Mouse (Mus musculus) right cerebral cortex, adult 2 months (tissue): ENCODE measurements around the gene Slc2a1.
A peak's percentile ranks its signal among the peaks of the same experiment; 100 is the strongest.

ENCODE experiments used
- DNase-seq, 2 experiments: peaks; one replicate each; pipeline ENCODE4 v3.0.0; 2021 to 2022; ENCODE audit warnings: low spot score in 2 of 2

Slc2a1 gene

DNA sequence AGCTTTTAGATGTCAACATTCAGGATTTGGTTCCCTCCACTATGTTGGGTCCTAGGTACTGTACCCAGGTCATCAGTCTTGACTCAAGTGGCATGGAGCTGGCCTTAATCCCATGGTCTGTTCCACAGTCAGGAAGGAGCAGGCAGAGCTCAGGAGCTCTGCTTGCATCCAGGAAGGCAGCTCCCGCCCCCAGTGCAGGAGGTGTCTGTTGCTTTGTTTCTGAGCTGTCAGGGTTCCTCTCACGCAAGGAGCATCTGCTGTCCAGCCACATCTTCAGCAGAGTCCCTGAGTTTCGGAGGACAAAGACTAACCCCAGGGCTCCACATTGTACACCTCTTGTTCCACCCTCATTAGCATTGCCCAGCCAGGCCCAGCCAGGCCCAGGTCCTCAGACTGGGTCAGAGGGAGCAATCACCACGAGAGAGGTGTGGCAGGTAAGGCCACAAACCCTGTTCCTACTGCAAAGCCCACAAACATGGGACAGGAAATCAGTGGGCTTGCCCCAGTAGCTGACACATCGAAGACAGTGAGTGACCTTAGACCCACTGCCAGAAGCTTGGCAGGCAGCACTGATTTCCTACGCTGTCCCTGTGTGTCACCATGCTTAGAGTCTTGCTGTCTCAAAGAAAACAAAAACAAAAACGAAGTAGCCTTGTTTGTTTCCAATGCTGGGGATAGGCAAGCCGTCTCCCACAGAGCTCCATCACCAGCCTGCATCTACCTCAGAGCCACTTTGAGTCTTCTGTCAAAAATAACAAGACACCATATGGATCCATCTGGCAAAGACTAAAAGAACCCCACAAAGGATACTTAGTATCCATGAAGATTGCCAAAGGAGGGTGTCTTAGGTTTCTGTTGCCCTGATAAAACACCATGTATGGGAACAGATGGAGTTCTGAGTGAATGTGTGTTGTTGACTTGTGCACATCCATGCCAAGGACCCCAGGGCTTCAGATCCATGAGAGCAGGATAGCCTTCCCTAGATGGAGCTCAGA lies 10.0 kb upstream of the Slc2a1 start:
- DNase-seq: peak in 1 of 2 experiments; percentile 39

DNA sequence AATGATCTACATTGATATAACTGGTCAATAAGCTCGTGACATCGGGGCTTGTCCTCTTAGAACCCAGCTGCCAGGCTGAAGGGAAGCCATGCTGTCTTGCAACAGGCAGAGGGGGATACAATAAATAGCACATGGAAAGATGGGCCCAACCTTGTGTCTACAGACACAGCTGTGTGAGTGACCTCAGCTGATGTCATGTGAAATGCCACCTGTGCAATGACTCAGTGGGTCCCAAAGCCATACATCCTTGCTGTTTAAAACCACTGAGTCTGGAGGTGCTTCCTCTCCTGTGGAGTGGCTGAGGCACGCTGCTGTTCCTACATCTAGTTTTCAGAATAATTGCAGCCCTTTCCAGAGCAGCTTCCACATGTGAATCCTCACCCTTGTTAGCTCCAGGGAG lies 7.1 kb upstream of the Slc2a1 start:
- no peak for DNase-seq

DNA sequence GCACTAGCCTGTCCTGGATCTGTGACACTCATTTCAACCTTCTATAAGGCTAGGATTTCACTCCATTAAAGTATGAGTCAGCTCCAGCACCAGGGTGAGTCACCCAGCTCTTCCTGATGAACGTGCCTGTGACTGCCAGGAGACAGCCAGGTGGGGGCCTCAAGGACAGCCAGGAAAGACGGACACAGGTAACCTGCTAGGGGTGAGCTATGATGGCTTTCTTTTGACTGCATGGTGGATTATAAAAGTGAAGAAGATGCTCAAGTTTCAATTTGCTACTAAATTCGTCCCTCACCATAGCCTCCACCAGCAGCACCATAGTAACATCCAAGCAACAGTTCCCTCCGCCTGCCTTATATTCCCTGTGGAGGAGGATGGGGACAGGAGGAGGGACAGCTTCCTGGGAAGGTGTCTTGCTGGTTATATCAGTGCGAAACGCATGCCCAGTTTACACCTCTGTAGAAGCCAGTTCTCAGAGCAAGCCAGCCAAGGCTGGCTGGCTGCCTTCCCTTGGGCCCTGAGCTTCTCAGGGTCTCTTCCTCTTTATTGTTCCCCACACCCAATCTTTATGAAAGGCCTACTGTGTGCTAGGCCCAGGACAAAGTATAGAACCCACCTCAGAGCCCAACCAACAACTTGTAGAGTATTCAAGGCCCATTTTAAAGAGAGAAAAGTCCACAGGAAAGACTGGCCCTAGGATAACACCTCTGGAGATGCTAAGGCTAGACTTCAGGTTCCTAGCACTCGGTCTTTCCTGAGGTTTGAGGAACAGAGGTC lies 6.0 kb upstream of the Slc2a1 start:
- peak; percentile 67 to 72 for DNase-seq

DNA sequence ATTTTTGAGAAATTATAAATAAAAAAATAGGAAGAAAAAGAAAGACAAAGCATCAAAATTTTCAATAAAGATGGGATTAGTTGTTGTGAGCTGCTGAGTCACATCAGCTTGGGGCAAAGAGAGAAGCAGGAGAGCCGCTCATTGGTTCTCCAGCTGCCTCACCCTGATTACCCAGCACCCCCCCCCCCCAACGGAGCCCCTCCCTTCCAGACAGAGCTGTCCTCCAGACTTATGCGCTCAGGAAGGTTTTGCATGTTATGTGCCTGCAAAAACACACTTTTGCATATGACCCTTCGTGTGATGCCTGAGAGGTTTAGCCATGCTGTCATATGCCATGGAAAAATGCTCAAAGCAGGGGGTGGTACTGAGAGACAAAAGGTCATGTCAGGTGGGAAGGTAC lies 3.7 kb upstream of the Slc2a1 start:
- no peak for DNase-seq

DNA sequence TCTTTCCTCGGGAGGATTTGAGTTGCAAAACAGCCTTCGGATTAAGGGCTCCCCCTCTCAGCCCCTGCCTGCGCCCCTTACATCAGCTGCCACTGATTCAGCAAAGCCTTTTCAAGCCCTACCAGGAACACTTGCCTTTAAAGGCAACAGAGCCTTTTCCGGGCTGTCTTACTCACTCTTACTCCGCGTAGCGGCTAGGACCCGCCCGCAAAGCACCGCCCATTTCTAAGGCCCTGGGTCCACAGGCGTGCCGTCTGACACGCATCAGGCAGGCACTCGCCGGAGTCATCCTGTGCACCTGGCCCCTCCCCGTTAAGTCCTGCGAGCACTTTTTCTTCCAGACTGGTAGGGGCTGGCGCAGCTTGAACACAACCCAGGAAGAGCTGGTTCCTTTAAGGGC lies 2.8 kb upstream of the Slc2a1 start:
- peak; percentile 67 to 72 for DNase-seq

DNA sequence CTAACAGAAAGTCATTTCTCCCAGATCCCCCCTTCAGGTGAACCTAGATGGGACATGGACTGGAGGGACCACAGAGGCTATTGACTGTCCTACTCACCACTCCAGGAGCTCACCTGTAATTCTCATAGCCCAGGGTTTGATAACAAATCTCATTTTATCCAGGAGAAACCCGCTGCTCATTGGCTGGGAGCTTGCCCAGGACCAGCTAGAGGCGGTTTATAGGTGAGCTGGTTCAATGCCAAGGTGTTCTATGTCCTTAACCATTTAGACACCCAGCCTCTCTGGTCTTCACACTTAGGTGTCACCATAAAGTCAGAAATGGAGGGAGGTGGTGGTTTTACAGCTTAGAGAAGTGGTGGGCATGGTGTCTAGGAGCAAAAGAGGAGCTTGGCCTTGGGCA lies 644 bp upstream of the Slc2a1 start:
- no peak for DNase-seq

DNA sequence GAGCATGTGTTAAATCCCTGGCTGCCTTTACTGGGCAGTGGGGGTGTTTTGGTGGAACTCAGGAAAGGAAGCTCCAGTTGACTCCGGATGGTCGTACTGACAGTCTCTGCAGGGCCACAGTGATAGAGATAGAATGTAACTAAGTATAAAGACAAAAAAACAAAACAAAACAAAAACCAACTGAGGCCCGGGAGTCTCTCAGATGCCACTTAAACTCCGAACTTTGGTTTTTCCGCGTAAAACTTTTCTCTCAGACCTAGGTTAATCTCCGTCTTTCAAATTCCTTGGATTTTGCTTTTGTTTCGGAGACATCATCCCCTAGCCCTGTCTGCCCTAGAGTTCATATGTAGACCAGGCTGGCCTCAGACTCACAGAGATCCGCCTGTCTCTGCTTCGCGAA lies 1.1 kb downstream of the Slc2a1 start:
- no peak for DNase-seq

DNA sequence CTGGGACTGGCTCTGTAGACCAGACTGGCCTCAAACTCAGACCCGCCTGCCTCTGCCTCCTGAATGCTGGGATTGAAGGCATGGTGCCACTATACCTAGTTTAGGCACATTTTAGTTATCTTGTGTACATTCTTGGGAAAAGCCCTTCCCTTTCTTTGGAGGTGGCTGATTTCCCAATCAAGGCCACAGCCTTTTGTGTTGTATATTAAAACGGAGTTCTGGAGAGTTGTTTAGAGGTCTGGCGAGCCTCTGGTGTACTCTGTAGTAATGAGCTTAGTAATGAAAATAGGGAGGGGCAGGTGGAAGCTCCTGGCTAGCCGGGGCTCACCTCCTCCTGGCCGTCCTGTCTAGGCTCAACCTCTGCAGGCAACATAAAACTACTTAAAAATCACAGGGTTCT lies 2.0 kb downstream of the Slc2a1 start:
- no peak for DNase-seq

DNA sequence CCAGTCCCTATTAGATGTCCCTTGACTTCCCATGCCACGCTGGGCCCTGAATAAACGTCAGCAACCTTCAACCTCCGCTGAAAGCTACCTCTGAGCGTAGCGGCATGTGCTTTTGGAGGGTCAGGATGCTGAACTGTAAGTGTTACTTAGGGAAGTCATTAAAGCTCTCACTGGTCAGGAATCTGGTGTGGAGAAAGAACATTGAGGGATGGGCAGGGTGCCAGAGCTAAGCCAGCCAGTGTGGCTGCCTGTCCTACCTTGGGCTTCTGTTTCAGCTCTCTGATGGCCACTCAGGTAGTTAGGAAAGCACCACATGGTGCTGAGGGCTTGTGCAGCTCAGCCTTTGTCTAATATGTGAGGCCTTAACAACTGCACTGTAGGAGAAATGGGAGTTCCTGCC lies 2.9 kb downstream of the Slc2a1 start:
- no peak for DNase-seq

DNA sequence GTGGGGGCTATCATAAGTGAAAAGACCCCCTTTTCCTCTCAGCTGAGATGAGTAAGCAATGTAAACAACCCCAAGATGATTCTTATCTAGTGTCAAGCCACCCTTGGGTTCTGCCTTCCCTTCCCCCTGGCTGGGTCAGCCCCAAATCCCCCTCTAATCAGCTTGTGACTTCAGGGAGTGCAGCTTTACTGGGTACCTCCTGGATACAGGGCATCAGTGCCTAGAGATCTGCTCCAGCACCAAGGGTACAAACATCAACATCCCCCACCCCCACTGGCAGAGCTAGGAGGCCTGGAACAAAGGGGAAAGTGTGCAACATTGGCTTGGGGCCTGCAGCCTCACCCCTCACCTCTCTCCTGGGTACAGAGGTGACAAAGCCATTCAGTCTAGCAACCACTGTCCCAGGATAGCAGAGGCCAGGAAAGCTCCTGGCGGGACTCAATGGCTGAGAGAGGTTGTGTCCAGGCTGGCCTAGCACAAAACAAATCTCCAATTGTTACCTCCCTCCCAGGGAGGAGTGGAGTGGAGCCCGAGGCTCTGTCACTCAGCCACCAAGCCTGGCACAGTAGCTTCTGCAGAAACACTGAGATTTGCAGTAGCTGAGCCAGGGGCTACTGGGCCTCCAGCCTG lies 3.9 kb downstream of the Slc2a1 start:
- DNase-seq: no peak

DNA sequence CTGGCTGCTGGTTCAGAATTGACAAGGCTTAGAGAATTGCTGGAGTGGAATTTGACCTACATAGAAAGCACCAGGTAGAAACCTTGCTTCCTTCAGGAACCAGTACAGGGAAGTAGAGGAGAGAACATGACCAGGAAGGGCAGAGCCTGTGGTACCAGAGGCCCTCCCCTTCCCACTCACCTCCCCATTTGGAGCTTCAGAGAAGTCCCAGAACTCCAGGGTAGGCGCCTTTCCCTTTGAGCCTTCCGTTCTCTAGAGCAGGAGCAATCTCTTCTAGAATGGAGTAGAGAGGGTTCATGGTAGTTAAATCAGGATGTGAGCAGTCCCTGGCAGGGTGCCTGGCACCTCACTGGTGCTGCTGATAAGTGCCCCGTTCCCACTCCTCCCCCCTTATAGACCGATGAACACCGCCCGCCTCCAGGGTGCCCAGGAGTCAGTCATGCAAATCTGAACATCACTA lies 7.1 kb downstream of the Slc2a1 start:
- DNase-seq: no peak

DNA sequence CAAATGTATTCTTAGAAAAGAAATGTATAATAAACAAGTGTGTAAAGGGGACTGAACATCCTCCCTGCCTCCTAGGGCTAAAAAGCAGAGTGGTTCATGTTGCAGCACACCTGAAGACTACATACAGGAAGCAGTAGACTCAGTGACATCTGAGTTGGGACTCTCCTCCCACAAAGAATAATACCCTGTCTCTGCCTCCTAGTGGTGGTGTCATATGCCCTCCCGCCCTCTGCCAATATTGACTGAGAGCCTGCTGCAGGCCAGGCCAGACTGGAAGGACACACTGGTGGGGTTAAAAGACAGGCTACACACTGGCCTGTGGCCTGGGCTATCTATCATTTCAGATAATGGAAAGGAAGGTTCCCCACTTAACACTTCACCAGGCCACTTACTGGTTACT lies 7.8 kb downstream of the Slc2a1 start:
- DNase-seq: no peak

DNA sequence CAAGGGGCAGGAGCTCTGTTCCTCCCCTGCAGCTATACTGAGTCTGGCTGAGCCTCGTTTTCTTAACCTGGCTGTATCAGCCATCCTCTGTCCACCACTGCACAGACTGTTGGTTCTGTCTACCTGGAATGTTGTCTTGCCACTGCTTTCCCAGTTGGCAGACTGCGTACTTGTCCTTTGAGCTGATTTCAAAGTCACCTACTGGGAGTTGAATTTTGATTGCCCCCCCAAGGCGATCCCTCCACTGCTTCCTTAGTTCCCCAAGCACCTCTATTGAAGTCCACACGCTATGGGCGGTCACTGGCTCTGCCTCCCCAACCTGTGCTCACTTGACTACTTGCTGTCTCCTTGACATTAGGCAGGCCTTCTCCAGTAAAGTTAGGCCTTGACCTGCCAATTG lies 9.1 kb downstream of the Slc2a1 start:
- DNase-seq: no peak

DNA sequence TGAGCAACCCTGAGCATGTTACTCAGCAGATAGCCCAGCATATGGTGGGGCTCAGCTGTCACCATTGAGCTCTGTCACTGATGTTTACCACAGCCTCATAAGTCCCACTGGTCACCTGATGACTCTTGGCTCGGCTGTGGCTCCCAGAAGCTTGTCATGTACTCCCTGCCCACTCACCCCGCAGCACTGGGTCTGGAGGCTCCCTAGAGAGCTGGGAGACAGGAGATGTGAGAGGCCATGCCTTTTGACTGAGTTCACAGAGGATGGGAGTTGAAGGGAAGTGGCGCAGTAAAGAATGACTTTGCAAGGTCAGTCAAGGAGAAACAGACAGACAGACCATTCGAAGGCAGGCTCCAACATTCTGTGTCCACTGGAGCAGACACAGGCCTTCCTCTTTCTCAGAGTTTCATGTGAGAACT lies 10.2 kb downstream of the Slc2a1 start:
- DNase-seq: no peak

DNA sequence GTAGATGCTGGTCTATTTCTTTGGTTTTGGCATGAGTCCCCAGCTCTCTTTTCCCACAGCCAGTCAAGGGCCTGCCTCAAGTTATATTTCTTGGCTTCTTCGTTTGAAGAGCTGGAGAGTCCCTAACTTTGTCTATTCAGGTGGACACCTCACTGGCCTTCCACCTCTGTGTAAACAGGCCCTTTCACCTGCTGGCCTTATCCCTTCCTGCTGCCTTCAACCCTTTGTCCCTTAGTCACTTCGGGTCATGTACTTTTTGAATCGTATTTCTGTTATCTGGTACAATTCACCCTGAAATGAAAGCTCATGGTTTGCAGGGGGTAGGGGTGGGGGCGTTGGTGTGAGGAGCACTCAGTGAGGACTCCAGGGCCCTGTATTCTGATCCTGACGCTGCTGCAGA lies 10.8 kb downstream of the Slc2a1 start:
- DNase-seq: no peak

DNA sequence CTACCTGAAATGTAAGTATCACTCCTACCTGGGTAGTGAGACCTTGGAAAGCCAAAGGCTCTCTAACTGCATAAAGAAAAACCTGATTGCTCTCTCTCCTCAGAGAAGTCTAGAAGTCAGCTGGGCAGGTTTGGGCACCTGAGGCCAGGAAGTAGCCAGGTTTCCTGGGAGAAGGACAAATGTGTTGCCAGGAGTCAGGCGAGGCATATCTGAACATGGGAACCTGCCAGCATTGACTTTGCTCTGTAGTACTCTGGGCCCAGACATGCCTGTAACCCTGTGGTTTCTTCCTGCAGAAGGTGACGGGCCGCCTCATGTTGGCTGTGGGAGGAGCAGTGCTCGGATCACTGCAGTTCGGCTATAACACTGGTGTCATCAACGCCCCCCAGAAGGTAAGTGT lies 11.6 kb downstream of the Slc2a1 start:
- no peak for DNase-seq

DNA sequence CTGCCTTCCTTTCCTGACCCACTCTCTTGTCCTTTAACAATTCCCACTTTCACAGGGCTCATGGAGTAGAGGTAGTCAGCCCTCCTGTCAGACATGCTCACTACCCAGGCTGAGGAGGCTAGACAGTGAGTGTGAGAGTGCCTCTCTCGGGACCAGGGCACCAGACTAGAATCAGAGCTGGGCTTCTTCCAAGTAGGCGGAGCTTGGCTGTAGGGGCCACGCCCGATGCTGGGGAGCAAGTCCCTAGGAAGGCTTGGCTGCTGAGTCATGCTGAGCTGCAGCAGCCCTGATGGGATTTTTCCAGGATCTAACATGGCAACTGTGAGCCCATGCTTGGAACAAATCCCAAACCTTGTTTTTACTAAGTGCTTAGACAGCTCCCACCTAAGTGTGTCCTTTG lies 12.7 kb downstream of the Slc2a1 start:
- peak; percentile 50 to 51 for DNase-seq

DNA sequence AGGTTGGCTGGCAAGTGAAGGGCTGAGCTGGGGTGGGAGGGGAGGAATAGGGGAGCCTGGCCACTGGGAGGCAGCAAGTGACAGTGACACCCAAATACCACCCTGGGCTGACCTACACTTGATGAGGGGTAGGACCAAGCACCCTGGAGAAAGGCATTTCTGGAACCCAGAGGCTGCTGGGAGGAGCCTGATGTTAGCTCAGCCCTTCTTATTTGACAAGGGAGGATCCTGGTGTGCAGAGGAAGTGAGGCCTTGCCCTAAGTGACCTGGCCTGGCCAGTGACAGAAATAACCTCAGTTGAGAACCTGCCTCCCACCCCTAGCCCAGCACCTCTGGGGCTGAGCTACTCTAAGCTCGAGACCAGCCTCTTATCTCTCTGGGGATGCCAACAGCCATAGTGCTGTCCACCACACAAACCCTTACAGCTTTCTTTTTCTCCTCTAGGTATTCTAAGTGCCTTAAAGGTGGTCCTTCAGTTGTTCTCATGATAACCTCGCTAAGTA lies 16.3 kb downstream of the Slc2a1 start:
- no peak for DNase-seq

DNA sequence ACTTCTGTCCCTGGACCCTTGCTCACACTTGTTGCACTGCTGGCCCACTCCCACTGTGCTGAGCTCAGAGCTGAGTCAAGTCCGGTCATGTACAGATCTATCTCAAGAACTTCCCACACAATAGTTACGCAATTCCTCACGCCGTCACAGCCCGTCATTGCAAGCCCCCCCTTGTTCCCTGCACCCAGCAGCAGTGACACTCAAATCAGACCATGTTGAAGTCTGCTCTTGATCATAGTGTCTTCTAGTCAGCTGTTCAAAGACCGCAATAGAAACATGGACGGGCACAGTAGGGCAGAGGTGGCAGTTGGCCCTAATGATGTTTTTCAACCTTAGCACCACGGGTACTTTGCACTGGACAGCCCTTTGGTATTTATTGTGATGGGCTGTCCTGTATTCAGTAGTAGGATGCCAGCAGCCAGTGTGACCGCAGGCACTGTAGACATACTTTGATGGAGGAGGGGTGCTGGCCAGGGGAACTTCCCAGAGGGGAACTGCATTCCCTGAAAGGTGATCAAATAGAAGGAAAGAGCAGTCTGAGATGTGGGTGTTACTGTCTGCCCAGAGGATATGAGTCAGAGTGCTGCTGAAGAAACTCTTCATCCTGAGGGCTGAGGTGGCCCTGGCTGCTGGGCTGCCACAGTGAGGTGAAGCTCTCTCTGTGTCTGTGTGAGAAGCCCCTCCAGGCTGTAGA lies 17.2 kb downstream of the Slc2a1 start:
- DNase-seq: no peak

DNA sequence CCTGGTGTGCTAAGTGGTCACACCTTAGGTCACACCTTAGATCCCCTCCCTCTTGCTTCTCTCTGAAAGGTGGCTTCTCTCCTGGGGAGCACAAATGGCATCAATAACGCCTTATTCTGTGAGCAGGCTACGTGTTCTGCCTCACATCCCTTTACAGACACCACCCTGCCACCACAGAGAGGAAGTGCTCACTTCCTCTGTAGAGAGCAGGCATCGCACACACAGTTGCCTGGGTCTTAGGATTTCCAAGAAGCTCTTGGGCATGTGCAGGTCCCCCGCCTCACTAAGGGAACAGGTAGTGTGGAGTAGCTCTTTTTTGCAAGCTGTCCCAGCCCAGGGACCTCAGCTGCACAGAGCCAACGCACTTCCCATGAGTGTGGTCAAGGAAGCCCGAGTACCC lies 18.7 kb downstream of the Slc2a1 start:
- no peak for DNase-seq

DNA sequence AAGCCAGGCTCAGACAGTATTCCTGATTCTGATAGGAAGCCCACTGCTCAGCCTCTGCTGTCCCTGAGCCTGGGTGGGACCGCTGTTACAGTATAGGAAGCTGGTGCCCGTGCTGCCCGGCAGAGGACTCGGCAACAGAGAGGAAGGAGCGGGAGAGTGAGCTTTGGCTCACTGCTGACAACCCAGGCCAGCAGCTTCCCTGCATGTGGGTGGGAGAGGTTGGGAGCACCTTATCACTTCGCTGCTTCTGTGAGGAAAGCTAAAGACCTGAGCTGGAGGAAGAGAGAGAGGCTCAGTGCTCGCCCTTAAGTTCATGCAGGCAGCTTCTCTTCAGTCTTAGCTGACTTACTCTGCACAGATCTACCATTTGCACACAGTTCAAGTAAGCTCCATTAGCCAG lies 20.0 kb downstream of the Slc2a1 start:
- DNase-seq: no peak

DNA sequence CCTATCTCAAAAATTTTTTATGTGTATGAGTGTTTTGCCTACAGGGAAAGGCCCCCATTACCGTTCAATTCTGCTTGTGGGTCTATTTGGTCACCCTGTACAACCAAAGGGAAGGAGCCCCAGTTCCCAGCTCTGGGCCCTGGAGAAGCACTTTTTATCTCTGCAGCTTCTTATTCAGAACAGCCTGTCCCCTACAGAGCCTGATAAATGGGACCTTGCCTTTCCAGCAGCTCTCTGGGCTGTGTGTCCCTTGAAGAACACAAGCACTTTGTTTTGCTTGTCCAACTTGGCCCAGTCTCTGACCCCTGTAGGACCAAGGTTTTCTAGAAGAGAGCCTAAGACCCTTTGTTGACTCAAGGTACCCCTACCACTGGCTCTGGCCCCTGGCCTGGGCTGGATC lies 20.6 kb downstream of the Slc2a1 start:
- DNase-seq: no peak
